Mouse (Mus musculus): ENCODE measurements around the gene Zfp644.

DNA sequence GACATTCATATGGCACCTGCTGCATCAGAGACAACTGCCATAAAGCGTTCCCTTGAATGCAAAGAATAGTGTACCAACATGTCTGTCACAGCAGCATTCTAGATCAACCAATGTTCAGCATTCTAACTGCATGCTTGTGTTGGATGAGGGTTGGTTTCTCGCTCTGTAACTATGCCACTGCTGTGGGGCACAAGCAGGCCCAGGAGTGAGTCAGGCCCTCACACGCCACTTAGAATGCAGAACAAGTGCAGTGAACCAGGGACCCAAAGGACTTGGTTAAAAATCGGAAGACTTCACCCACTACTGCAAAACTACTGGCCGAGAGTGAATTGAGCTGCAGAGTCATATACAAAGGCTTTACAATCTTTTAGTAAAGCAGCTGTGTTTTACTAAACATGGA is 74.9 kb downstream of the Zfp644 start:
- TF ChIP-seq CTCF (IDR thresholded peaks at IDR 0.05; ENCODE audit: borderline replicate concordance, insufficient read depth, low read length) (no peak), POLR2A (IDR thresholded peaks at IDR 0.05; ENCODE audit: low read depth, low read length) (no peak)

Data from embryonic fibroblast, embryonic 13.5 days (primary cell).